Mouse (Mus musculus) frontal cortex, postnatal 36 days (tissue): Measurements from ENCODE around the gene Smoc2.

ENCODE experiments used
- DNase-seq, 2 experiments: peaks; one replicate each; pipeline ENCODE4 v3.0.0; 2022; ENCODE audit warnings: low spot score in 2 of 2

Smoc2 gene

GRCm38 (mm10) chr17:14346891-14347290 lies 67.6 kb downstream of the Smoc2 start:
- no peak for DNase-seq

GRCm38 (mm10) chr17:14349086-14349814 lies 69.9 kb downstream of the Smoc2 start:
- no peak for DNase-seq

GRCm38 (mm10) chr17:14353219-14354079 lies 74.1 kb downstream of the Smoc2 start:
- DNase-seq = no peak

- no peak for DNase-seq
Observed at GRCm38 (mm10) chr17:14361511-14361910, 82.2 kb downstream of the Smoc2 start.

- DNase-seq = peak; percentile 51 to 73
Observed at GRCm38 (mm10) chr17:14370476-14370875, 91.2 kb downstream of the Smoc2 start.

- DNase-seq = no peak
Observed at GRCm38 (mm10) chr17:14371606-14372005, 92.3 kb downstream of the Smoc2 start.

- peak; percentile 28 to 39 for DNase-seq
Observed at GRCm38 (mm10) chr17:14372324-14373145, 93.2 kb downstream of the Smoc2 start.

- no peak for DNase-seq
Observed at GRCm38 (mm10) chr17:14378692-14379446, 99.6 kb downstream of the Smoc2 start.

GRCm38 (mm10) chr17:14379518-14379917 lies 100.2 kb downstream of the Smoc2 start:
- DNase-seq = no peak

GRCm38 (mm10) chr17:14379966-14380365 lies 100.7 kb downstream of the Smoc2 start:
- no peak for DNase-seq

- DNase-seq = no peak
Observed at GRCm38 (mm10) chr17:14380526-14380925, 101.2 kb downstream of the Smoc2 start.

GRCm38 (mm10) chr17:14381482-14381881 lies 102.2 kb downstream of the Smoc2 start:
- no peak for DNase-seq

- no peak for DNase-seq
Observed at GRCm38 (mm10) chr17:14383981-14384380, 104.7 kb downstream of the Smoc2 start.

GRCm38 (mm10) chr17:14384980-14385379 lies 105.7 kb downstream of the Smoc2 start:
- no peak for DNase-seq

- no peak for DNase-seq
Observed at GRCm38 (mm10) chr17:14387261-14387660, 108.0 kb downstream of the Smoc2 start.

GRCm38 (mm10) chr17:14392443-14392842 lies 113.1 kb downstream of the Smoc2 start:
- DNase-seq = no peak

GRCm38 (mm10) chr17:14394861-14395260 lies 115.6 kb downstream of the Smoc2 start:
- no peak for DNase-seq

- peak; percentile 19 to 30 for DNase-seq
Observed at GRCm38 (mm10) chr17:14397456-14397855, 118.2 kb downstream of the Smoc2 start.

- no peak for DNase-seq
Observed at GRCm38 (mm10) chr17:14398650-14399424, 119.5 kb downstream of the Smoc2 start.

GRCm38 (mm10) chr17:14400960-14401359 lies 121.7 kb downstream of the Smoc2 start:
- DNase-seq = peak in 1 of 2 experiments; percentile 4
